Mouse (Mus musculus) liver, adult 2 months (tissue): ENCODE data around the gene Gm3625. TPM values are rescaled to one million over a fixed set of nuclear protein-coding genes. Genes with fewer than 3 reads are reported as not detected.

Source experiments
- DNase-seq: peaks from one replicate; pipeline ENCODE4 v3.0.0-alpha.2; 2011; ENCODE audit warnings: low read depth, low spot score; ENCODE audit errors: extremely low read depth
- H3K27ac ChIP-seq: fragments of 200-500 bp; replicated peaks from 2 replicates; pipeline ENCODE4 v1.5.1; 2012; ENCODE audit warnings: low read depth, mild to moderate bottlenecking, control low read depth, inconsistent platforms, low read length; ENCODE audit not compliant: insufficient read depth
- H3K27me3 ChIP-seq: fragments of 200-500 bp; 2 replicates; pipeline ENCODE4 v1.6.1; 2012; ENCODE audit warnings: mild to moderate bottlenecking, moderate library complexity, low read length, inconsistent platforms; ENCODE audit not compliant: control insufficient read depth, insufficient read depth
- H3K36me3 ChIP-seq: fragments of 200-500 bp; 2 replicates; pipeline ENCODE4 v1.6.1; 2012; ENCODE audit warnings: low read length, inconsistent platforms; ENCODE audit not compliant: control insufficient read depth, insufficient read depth
- H3K4me1 ChIP-seq: fragments of 200-500 bp; 2 replicates; pipeline ENCODE4 v1.6.1; 2011; ENCODE audit warnings: low read length; ENCODE audit not compliant: control insufficient read depth, insufficient read depth
- H3K4me3 ChIP-seq: fragments of 200-500 bp; 2 replicates; pipeline ENCODE4 v1.5.1; 2011; ENCODE audit warnings: low read depth, mild to moderate bottlenecking, control low read depth, low read length, moderate library complexity; ENCODE audit not compliant: insufficient read depth
- H3K79me2 ChIP-seq: fragments of 200-500 bp; 2 replicates; pipeline ENCODE4 v1.6.1; 2012; ENCODE audit warnings: inconsistent platforms, mild to moderate bottlenecking, low read length, moderate library complexity; ENCODE audit not compliant: control insufficient read depth, insufficient read depth
- H3K9ac ChIP-seq: fragments of 200-500 bp; 2 replicates; pipeline ENCODE4 v1.6.1; 2012; ENCODE audit warnings: low read depth, mild to moderate bottlenecking, control low read depth, inconsistent platforms, low read length
- CTCF ChIP-seq: fragments of 200-500 bp; IDR thresholded peaks from 2 replicates; pipeline ENCODE4 v1.5.1; 2011; ENCODE audit warnings: low read depth, low read length, control low read depth
- POLR2A ChIP-seq: fragments of 200-500 bp; IDR thresholded peaks from 2 replicates; pipeline ENCODE4 v1.6.1; 2011; ENCODE audit warnings: low read length, control low read depth; ENCODE audit not compliant: insufficient read depth; ENCODE audit errors: extremely low read depth
- WGBS: fragments of 180-500 bp; shearing (Covaris S2); methylation state at CpG from one replicate; pipeline ENCODE4 v1.1.7; 2018; 5-methylcytosine and 5-hydroxymethylcytosine counted together
- polyA plus RNA-seq: library from polyadenylated mRNA; depleted of rRNA; stranded (reverse); fragments of >200 nt; gene quantifications from 2 replicates; pipeline ENCODE4 v1.2.3, GENCODE M21; 2012; rRNA removed
- total RNA-seq: library from RNA; depleted of rRNA; stranded (reverse); fragments of >200 nt; gene quantifications from 2 replicates; pipeline ENCODE4 v1.2.3, GENCODE M21; 2014; rRNA removed

Gene Gm3625
- total RNA-seq (not detected in 2 replicates), polyA plus RNA-seq (not detected in 2 replicates)

GRCm38 (mm10) chr12:4592541-4593165 lies at the start of gene Gm3625, which contains the start of gene Itsn2:
Gm3625 (minus strand) TSS chr12:4592927.
Itsn2 (plus strand) TSS chr12:4592638.
- Histone ChIP-seq H3K79me2 (peaks cover 13% of the 10 kb centered on the region; the same call in 1 of the 2 replicates), H3K4me1 (peaks cover 7% of the 10 kb centered on the region; the same call in 1 of the 2 replicates), H3K4me3 (peak within 1 kb of the TSS; percentile 88), H3K9ac (peak within 1 kb of the TSS; percentile 97), H3K36me3 (no peaks in the 10 kb centered on the region), H3K27me3 (no peaks in the 10 kb centered on the region), H3K27ac (peak within 1 kb of the TSS; percentile 80)
- DNase-seq = peak; percentile 41
- TF ChIP-seq CTCF = no peak
- peak; percentile 62; the same call in 1 of the 2 replicates for TF ChIP-seq POLR2A
- under 1% methylated on average over 45 of the region's 49 CpGs for whole genome bisulfite sequencing

- Histone ChIP-seq H3K79me2 (no peaks in the 10 kb centered on the region), H3K9ac (no peak overlapping the region), H3K4me1 (no peaks in the 10 kb centered on the region), H3K36me3 (peaks cover 54% of the 10 kb centered on the region), H3K27ac (no peak overlapping the region), H3K4me3 (no peak overlapping the region), H3K27me3 (no peaks in the 10 kb centered on the region)
- WGBS = 72% methylated on average over 1 of the region's 1 CpGs
- no peak for TF ChIP-seq POLR2A
- TF ChIP-seq CTCF = no peak
- DNase-seq = no peak
These were observed 48.0 kb upstream of the Gm3625 start for GRCm38 (mm10) chr12:4640737-4641136.

GRCm38 (mm10) chr12:4638438-4638837 lies 45.7 kb upstream of the Gm3625 start:
- 95% methylated on average over 1 of the region's 1 CpGs for WGBS
- peaks cover 58% of the 10 kb centered on the region for H3K36me3 ChIP-seq

GRCm38 (mm10) chr12:4632957-4633356 lies 40.2 kb upstream of the Gm3625 start:
- Histone ChIP-seq H3K4me3 (no peak overlapping the region), H3K9ac (no peak overlapping the region), H3K27me3 (no peaks in the 10 kb centered on the region), H3K79me2 (no peaks in the 10 kb centered on the region), H3K36me3 (peaks cover 69% of the 10 kb centered on the region), H3K27ac (no peak overlapping the region), H3K4me1 (no peaks in the 10 kb centered on the region)
- no peak for DNase-seq
- WGBS = 83% methylated on average over 8 of the region's 8 CpGs
- TF ChIP-seq POLR2A = no peak
- TF ChIP-seq CTCF = no peak

More at GRCm38 (mm10) chr12:4638438-4638837, 45.7 kb upstream of the Gm3625 start:
- Histone ChIP-seq H3K4me1 (no peaks in the 10 kb centered on the region), H3K4me3 (no peak overlapping the region), H3K79me2 (no peaks in the 10 kb centered on the region), H3K27me3 (no peaks in the 10 kb centered on the region), H3K27ac (no peak overlapping the region), H3K9ac (no peak overlapping the region)
- DNase-seq = no peak
- TF ChIP-seq CTCF = no peak
- TF ChIP-seq POLR2A = no peak

GRCm38 (mm10) chr12:4624201-4624600 lies 31.5 kb upstream of the Gm3625 start:
- 91% methylated on average over 1 of the region's 1 CpGs for WGBS
- Histone ChIP-seq H3K9ac (no peak overlapping the region), H3K4me3 (no peak overlapping the region), H3K27ac (no peak overlapping the region), H3K79me2 (no peaks in the 10 kb centered on the region), H3K4me1 (no peaks in the 10 kb centered on the region), H3K27me3 (no peaks in the 10 kb centered on the region), H3K36me3 (peaks cover 19% of the 10 kb centered on the region)
- no peak for TF ChIP-seq CTCF
- TF ChIP-seq POLR2A = no peak
- no peak for DNase-seq

GRCm38 (mm10) chr12:4614722-4615121 lies 22.0 kb upstream of the Gm3625 start:
- TF ChIP-seq POLR2A = no peak
- no peak for TF ChIP-seq CTCF
- Histone ChIP-seq H3K27ac (no peak overlapping the region), H3K79me2 (peaks cover 4% of the 10 kb centered on the region; the same call in 1 of the 2 replicates), H3K36me3 (no peaks in the 10 kb centered on the region), H3K4me3 (no peak overlapping the region), H3K9ac (no peak overlapping the region), H3K4me1 (no peaks in the 10 kb centered on the region), H3K27me3 (no peaks in the 10 kb centered on the region)
- 68% methylated on average over 2 of the region's 2 CpGs for WGBS
- no peak for DNase-seq
